Mouse (Mus musculus) liver, embryonic 16.5 days (tissue): ENCODE results near the gene Inka2. TPM values are rescaled to one million over a fixed set of nuclear protein-coding genes. Genes with fewer than 3 reads are reported as not detected.

Experiments used
- ATAC-seq: fragments of 200-750 bp; cut with Nextera tagmentation; 2 replicates; pipeline ENCODE4 v1.8.0; 2017; ENCODE audit warnings: low read depth, mild to moderate bottlenecking, moderate number of reproducible peaks, moderate library complexity
- H3K27ac ChIP-seq: fragments of 300-500 bp; sonication (generic); 2 replicates; pipeline ENCODE4 v1.5.1; 2014; ENCODE audit warnings: mild to moderate bottlenecking, low read length
- H3K27me3 ChIP-seq: fragments of 300-500 bp; sonication (generic); 2 replicates; pipeline ENCODE4 v1.6.1; 2014; ENCODE audit warnings: low read depth, low read length, mixed read lengths; ENCODE audit not compliant: control insufficient read depth, insufficient read depth
- H3K36me3 ChIP-seq: fragments of 300-500 bp; sonication (generic); 2 replicates; pipeline ENCODE4 v1.6.1; 2014; ENCODE audit warnings: mild to moderate bottlenecking; ENCODE audit not compliant: control insufficient read depth, insufficient read depth
- H3K4me1 ChIP-seq: fragments of 300-500 bp; sonication (generic); 2 replicates; pipeline ENCODE4 v1.6.1; 2014; ENCODE audit warnings: low read depth, low read length, mixed read lengths; ENCODE audit not compliant: control insufficient read depth
- H3K4me2 ChIP-seq: fragments of 300-500 bp; sonication (generic); 2 replicates; pipeline ENCODE4 v1.6.1; 2014; ENCODE audit warnings: low read depth, low read length, mixed read lengths
- H3K4me3 ChIP-seq: fragments of 300-500 bp; sonication (generic); 2 replicates; pipeline ENCODE4 v1.5.1; 2014; ENCODE audit warnings: low read depth, mild to moderate bottlenecking, low read length
- H3K9ac ChIP-seq: fragments of 300-500 bp; sonication (generic); 2 replicates; pipeline ENCODE4 v1.6.1; 2014; ENCODE audit warnings: low read depth, low read length
- H3K9me3 ChIP-seq: fragments of 300-500 bp; sonication (generic); replicated peaks from 2 replicates; pipeline ENCODE4 v1.6.1; 2016; ENCODE audit warnings: low read length; ENCODE audit not compliant: control insufficient read depth
- WGBS: fragments of 180-500 bp; shearing (Covaris S2); extraction: QIAGEN DNeasy Blood & Tissue Kit; methylation state at CpG from one replicate; pipeline ENCODE4 v1.1.7; 2014; ENCODE audit not compliant: insufficient replicate concordance; 5-methylcytosine and 5-hydroxymethylcytosine counted together
- polyA plus RNA-seq: library from polyadenylated mRNA; unstranded; fragments of >200 nt; fragmentation: Nextera tagmentation; extraction: Ambion mirVana; gene quantifications from 2 replicates; pipeline ENCODE4 v1.2.1, GENCODE M21; 2015

Inka2 gene
- polyA plus RNA-seq, 1 experiment from 2014 or later, result 0.28 TPM

DNA sequence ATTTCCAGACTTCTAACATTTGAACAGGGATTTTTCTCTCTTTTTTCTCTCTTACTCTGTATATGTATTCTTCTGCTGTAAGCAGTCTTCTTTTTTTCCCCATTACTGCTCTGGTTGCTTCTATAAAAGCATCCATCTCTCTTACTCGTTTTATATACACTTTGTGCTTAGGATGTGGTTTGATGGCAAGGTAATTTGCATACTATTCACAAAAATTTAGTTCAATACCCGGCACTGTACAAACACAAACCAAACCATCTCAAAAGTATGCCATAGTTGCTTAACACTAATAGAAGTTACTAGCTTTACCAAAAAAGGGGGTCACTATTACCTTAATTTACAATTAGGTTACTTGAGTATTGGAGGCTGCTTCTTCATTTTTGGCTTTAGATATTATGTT, 52.1 kb downstream of the Inka2 start:
- ATAC-seq, result no peak
- H3K9ac ChIP-seq, result no peak overlapping the region
- no peak overlapping the region for H3K4me2 ChIP-seq
- H3K27me3 ChIP-seq, result no peaks in the 10 kb centered on the region
- H3K4me3 ChIP-seq, result no peak overlapping the region
- WGBS, result 63% methylated on average over 2 of the region's 2 CpGs
- H3K27ac ChIP-seq, result no peak overlapping the region
- H3K9me3 ChIP-seq, result no peaks in the 10 kb centered on the region
- H3K36me3 ChIP-seq, result no peaks in the 10 kb centered on the region
- peaks cover 17% of the 10 kb centered on the region for H3K4me1 ChIP-seq

DNA sequence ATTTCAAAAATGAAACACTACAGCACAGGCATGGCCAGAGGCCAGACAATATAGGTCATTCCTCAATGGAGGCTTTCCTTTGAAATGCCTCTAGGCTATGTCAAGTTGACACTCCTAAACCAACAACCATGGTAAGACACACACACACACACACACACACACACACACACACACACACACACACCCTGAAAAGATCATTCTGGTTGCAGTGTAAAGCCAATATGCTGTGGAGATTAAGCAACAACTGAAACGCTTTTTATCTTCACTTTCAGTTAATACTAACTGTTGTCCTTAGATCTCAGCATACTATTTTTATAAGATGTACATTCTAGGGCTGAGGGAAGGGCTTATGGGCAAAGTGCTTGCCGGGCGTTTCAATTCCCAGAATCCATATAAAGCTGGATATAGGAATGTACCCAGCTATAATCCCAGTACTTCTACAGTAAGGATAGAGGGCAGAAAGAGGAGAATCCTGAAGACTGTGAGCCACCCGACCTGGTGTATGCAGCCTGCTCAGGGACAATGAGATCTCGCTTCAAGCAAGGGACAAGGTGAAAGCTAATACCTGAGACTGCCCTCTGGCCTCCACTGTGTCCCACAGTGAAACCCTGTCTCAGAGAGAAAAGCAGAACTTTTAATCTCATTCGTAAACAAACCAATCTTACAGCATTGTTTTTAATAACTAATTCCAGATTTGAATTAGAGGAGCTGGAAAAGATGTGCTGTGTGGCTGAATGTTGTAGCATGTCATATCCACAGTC, 53.1 kb downstream of the Inka2 start:
- Histone ChIP-seq H3K9ac (no peak overlapping the region), H3K36me3 (no peaks in the 10 kb centered on the region), H3K4me2 (peak overlapping the region; percentile 26; the same call in 1 of the 2 replicates), H3K4me1 (peaks cover 22% of the 10 kb centered on the region), H3K4me3 (no peak overlapping the region), H3K27me3 (no peaks in the 10 kb centered on the region), H3K27ac (peak overlapping the region; percentile 67), H3K9me3 (no peaks in the 10 kb centered on the region)
- peak; percentile 55 for ATAC-seq
- 46% methylated on average over 6 of the region's 6 CpGs for WGBS

GRCm38 (mm10) chr3:105758098-105758497, 53.7 kb downstream of the Inka2 start:
- Histone ChIP-seq H3K36me3 (no peaks in the 10 kb centered on the region), H3K27ac (no peak overlapping the region), H3K9me3 (no peaks in the 10 kb centered on the region), H3K4me2 (no peak overlapping the region), H3K4me1 (peaks cover 24% of the 10 kb centered on the region), H3K9ac (no peak overlapping the region), H3K27me3 (no peaks in the 10 kb centered on the region), H3K4me3 (no peak overlapping the region)
- ATAC-seq, result peak; percentile 70

DNA sequence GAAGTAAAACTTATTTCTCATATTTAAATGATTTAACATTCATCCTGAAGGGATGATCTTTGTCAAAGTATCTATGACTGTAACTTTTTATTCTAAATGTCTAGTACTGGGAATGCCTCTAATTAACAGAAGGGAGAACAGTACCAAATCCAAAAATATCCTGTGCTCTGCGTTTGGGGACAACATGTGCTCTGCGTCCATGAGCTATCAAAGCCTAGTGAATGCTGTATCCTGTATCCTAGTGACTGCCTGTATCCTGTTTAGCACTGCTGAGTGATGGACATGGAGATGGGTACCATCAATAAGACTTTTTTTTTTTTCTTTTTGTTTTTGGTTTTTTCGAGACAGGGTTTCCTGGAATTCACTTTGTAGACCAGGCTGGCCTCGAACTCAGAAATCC, 54.3 kb downstream of the Inka2 start:
- WGBS, result 75% methylated on average over 4 of the region's 4 CpGs
- peaks cover 30% of the 10 kb centered on the region for H3K4me1 ChIP-seq
- H3K4me2 ChIP-seq, result no peak overlapping the region
- H3K27me3 ChIP-seq, result no peaks in the 10 kb centered on the region
- no peak overlapping the region for H3K9ac ChIP-seq
- H3K4me3 ChIP-seq, result no peak overlapping the region
- H3K9me3 ChIP-seq, result no peaks in the 10 kb centered on the region
- no peak for ATAC-seq
- no peaks in the 10 kb centered on the region for H3K36me3 ChIP-seq
- H3K27ac ChIP-seq, result no peak overlapping the region

- Histone ChIP-seq H3K27ac (no peak overlapping the region), H3K27me3 (no peaks in the 10 kb centered on the region), H3K36me3 (no peaks in the 10 kb centered on the region), H3K9ac (no peak overlapping the region), H3K4me1 (peaks cover 31% of the 10 kb centered on the region), H3K4me2 (no peak overlapping the region), H3K4me3 (no peak overlapping the region), H3K9me3 (no peaks in the 10 kb centered on the region)
- ATAC-seq, result no peak
- 66% methylated on average over 3 of the region's 3 CpGs for WGBS
Measured at GRCm38 (mm10) chr3:105760063-105760462, 55.7 kb downstream of the Inka2 start.

DNA sequence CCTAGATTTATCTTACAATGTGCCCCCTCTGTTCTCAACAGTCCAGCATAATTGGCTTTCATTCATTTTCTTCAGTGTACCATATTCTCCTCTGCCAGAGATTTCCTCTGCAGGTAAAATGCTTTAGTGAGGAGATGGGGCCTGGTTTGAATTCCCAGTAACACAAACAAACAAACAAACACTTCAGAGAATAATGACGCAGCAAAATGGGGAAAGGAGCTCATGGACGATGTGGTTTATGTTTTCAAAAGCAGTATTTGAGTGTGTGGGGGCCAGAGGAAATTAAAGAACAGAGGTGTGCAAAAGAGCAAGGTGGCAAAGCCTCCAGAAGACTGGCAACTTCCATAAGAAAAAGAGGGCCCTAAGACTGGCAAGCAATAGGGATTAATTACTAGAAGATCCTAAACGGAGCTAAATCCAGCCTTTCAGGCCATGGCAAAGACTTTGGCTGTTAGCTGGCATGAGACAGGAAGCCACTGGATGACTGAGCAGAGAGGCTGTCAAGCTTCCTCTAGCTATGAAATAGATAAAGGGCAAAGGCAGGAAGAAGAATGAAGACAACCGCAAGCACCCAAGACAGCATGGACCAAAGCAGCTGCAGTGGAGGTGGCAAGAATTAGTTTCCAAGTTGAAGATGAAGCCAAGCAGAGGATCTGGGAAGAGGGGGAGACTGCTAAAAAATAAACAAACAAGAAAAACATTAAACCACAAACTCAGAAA, 58.9 kb downstream of the Inka2 start:
- peak overlapping the region; percentile 86 for H3K27ac ChIP-seq
- no peaks in the 10 kb centered on the region for H3K9me3 ChIP-seq
- ATAC-seq, result peak; percentile 61
- H3K36me3 ChIP-seq, result no peaks in the 10 kb centered on the region
- no peaks in the 10 kb centered on the region for H3K27me3 ChIP-seq
- WGBS, result 15% methylated on average over 4 of the region's 4 CpGs
- H3K4me2 ChIP-seq, result peak overlapping the region; percentile 17
- H3K9ac ChIP-seq, result peak overlapping the region; percentile 49
- H3K4me3 ChIP-seq, result 0 out of 2 replicates have a peak overlapping the region, but pooled peaks have one; percentile 8
- H3K4me1 ChIP-seq, result peaks cover 25% of the 10 kb centered on the region

- WGBS, result 17% methylated on average over 6 of the region's 6 CpGs
Measured at GRCm38 (mm10) chr3:105768529-105768928, 64.1 kb downstream of the Inka2 start.

GRCm38 (mm10) chr3:105769380-105769779, 65.0 kb downstream of the Inka2 start:
- Histone ChIP-seq H3K9me3 (no peaks in the 10 kb centered on the region), H3K36me3 (no peaks in the 10 kb centered on the region), H3K4me1 (peaks cover 8% of the 10 kb centered on the region), H3K27me3 (no peaks in the 10 kb centered on the region), H3K4me3 (no peak overlapping the region), H3K4me2 (no peak overlapping the region), H3K27ac (no peak overlapping the region), H3K9ac (no peak overlapping the region)
- ATAC-seq, result no peak
- 49% methylated on average over 2 of the region's 2 CpGs for WGBS

More at GRCm38 (mm10) chr3:105768529-105768928, 64.1 kb downstream of the Inka2 start:
- no peak overlapping the region for H3K4me3 ChIP-seq
- peaks cover 11% of the 10 kb centered on the region for H3K4me1 ChIP-seq
- 0 out of 2 replicates have a peak overlapping the region, but pooled peaks have one; percentile 22 for H3K27ac ChIP-seq
- peak; percentile 81 for ATAC-seq
- H3K4me2 ChIP-seq, result peak overlapping the region; percentile 37
- H3K9ac ChIP-seq, result no peak overlapping the region
- H3K36me3 ChIP-seq, result no peaks in the 10 kb centered on the region
- no peaks in the 10 kb centered on the region for H3K9me3 ChIP-seq
- H3K27me3 ChIP-seq, result no peaks in the 10 kb centered on the region
